Mouse (Mus musculus): ENCODE results near the gene Grik3.

- no peak for TF ChIP-seq POLR2A (IDR thresholded peaks at IDR 0.05; ENCODE audit: low read depth, low read length)
- no peak for TF ChIP-seq CTCF (conservative IDR thresholded peaks at IDR 0.05; ENCODE audit: insufficient read depth, insufficient read length, low read depth, low read length)
These were observed 69.1 kb downstream of the Grik3 start for GRCm38 (mm10) chr4:125559564-125559963.
